In genomic region chr3:94441182-94441581, GRCm38 (mm10) we compare ENCODE assay signal across 11 mouse cellular contexts. TPM values are rescaled to one million over a fixed set of nuclear protein-coding genes. Genes with fewer than 3 reads are reported as not detected.
DNase-seq lines count a peak whose midpoint lies in the region; ATAC-seq and TF ChIP-seq lines count a peak whose summit lies in the region.
"Had no signal": no experiment of that assay in that cellular context is flagged by ENCODE, and none has a peak within 500 bp of the region (broad histone marks: within the 10 kb centered on the region; RNA-seq: fewer than 3 reads in every experiment).

No protein-coding gene starts in this region.

- ATAC-seq in frontal cortex, adult (ENCODE audit: low TSS enrichment) = peak; percentile 56; the same call in 1 of the 2 replicates
- ATAC-seq in liver, embryonic 14.5 days (ENCODE audit: insufficient read depth) = no peak
- no peak for ATAC-seq in liver, embryonic 12.5 days
- ATAC-seq: forebrain, embryonic 13.5 days had no signal

- TF ChIP-seq EP300 in liver, embryonic 14.5 days (IDR thresholded peaks at IDR 0.05; ENCODE audit: low read depth) = no peak

- no peak for DNase-seq in frontal cortex, postnatal 14 days (ENCODE audit: low spot score in 2 of 2)
- no peak for DNase-seq in liver, embryonic 14.5 days (ENCODE audit: low read depth in 3 of 3, low spot score in 3 of 3)
- peak; percentile 28 for DNase-seq in MEL-GATA-1-ER (ENCODE audit: extremely low read depth, low read depth)
- peak; percentile 39 for DNase-seq in lung, postnatal 36 days
- DNase-seq in adrenal gland, postnatal 10 days = no peak
- no peak for DNase-seq in gastrocnemius, adult 18-20 months (ENCODE audit: low spot score)

- no peaks in the 10 kb centered on the region for H3K27me3 ChIP-seq in liver, embryonic 14.5 days (ENCODE audit: control insufficient read depth, insufficient read depth, low read length)
- H3K27me3 ChIP-seq in liver, embryonic 12.5 days (replicated peaks) = peaks cover 16% of the 10 kb centered on the region

- no peak overlapping the region for H3K9ac ChIP-seq in liver, embryonic 14.5 days (replicated peaks)
- H3K9ac ChIP-seq in liver, embryonic 12.5 days = no peak overlapping the region
- H3K9ac ChIP-seq: forebrain, embryonic 13.5 days had no signal

- H3K9me3 ChIP-seq in liver, embryonic 14.5 days (ENCODE audit: control insufficient read depth, low read length) = no peaks in the 10 kb centered on the region
- no peaks in the 10 kb centered on the region for H3K9me3 ChIP-seq in liver, embryonic 12.5 days (replicated peaks)
- H3K9me3 ChIP-seq: forebrain, embryonic 13.5 days; hindbrain, embryonic 10.5 days had no signal

- peaks cover 8% of the 10 kb centered on the region for H3K36me3 ChIP-seq in liver, embryonic 14.5 days (replicated peaks; ENCODE audit: control insufficient read depth, insufficient read depth, low read depth)
- H3K36me3 ChIP-seq in liver, embryonic 12.5 days = peaks cover 18% of the 10 kb centered on the region

- peaks cover 3 to 4% of the 10 kb centered on the region in 2 experiments; a peak in 2 of 4 replicates for H3K4me1 ChIP-seq in liver, embryonic 14.5 days (replicated peaks; ENCODE audit: control insufficient read depth in 2 of 2, insufficient read depth in 2 of 2, low read length in 1 of 2)
- H3K4me1 ChIP-seq in liver, embryonic 12.5 days = peaks cover 16% of the 10 kb centered on the region

- no peak overlapping the region for H3K4me2 ChIP-seq in liver, embryonic 14.5 days (ENCODE audit: low read depth)
- H3K4me2 ChIP-seq in liver, embryonic 12.5 days = no peak overlapping the region
- H3K4me2 ChIP-seq: forebrain, embryonic 13.5 days had no signal

- no peak overlapping the region for H3K27ac ChIP-seq in liver, embryonic 14.5 days
- H3K27ac ChIP-seq in liver, embryonic 12.5 days = no peak overlapping the region
- H3K27ac ChIP-seq: forebrain, embryonic 13.5 days; hindbrain, embryonic 10.5 days had no signal

- 33% methylated on average over 3 of the region's 3 CpGs for WGBS in liver, embryonic 14.5 days (ENCODE audit: insufficient replicate concordance)
- WGBS in liver, embryonic 12.5 days (ENCODE audit: insufficient replicate concordance) = 30% methylated on average over 3 of the region's 3 CpGs

- H3K4me3 ChIP-seq in liver, embryonic 14.5 days (ENCODE audit: insufficient read depth in 1 of 2, low read depth in 2 of 2, low read length in 2 of 2) = no peak overlapping the region
- no peak overlapping the region for H3K4me3 ChIP-seq in liver, embryonic 12.5 days
- H3K4me3 ChIP-seq: forebrain, embryonic 13.5 days; hindbrain, embryonic 10.5 days had no signal

- TF ChIP-seq CTCF in liver, embryonic 14.5 days (IDR thresholded peaks at IDR 0.05; ENCODE audit: low read depth) = peak; percentile 23; the same call in 1 of the 2 replicates

RNA-seq across cellular contexts. Expression of gene Mrpl9, which starts 1.9 kb away (rescaled TPM):
- polyA plus RNA-seq in liver, embryonic 14.5 days (2012; rRNA removed) = 22.7 and 35.1 TPM in 2 replicates
- 33.3 and 35.2 TPM in 2 replicates for polyA plus RNA-seq in liver, embryonic 14.5 days (2014; fragmentation: Nextera tagmentation; extraction: Ambion mirVana)
- polyA plus RNA-seq in liver, embryonic 12.5 days (2016; fragmentation: Nextera tagmentation; extraction: Ambion mirVana) = 56.4 and 61.8 TPM in 2 replicates
- 10 to 100 TPM; 94.5 to 97.7 TPM for total RNA-seq in adrenal gland, postnatal 10 days (2021)
- total RNA-seq in gastrocnemius, adult 18-20 months (2021) = 10 to 100 TPM; 30.0 to 33.8 TPM

RNA-seq across cellular contexts. Expression of gene Oaz3, which starts 2.5 kb away (rescaled TPM):
- 0.02 TPM in 1 of 2 replicates, not detected in the other for polyA plus RNA-seq in liver, embryonic 14.5 days (2012; rRNA removed)
- polyA plus RNA-seq in liver, embryonic 14.5 days (2014; fragmentation: Nextera tagmentation; extraction: Ambion mirVana) = not detected in 2 replicates
- polyA plus RNA-seq in liver, embryonic 12.5 days (2016; fragmentation: Nextera tagmentation; extraction: Ambion mirVana) = 0.13 and 0.31 TPM in 2 replicates
- total RNA-seq in adrenal gland, postnatal 10 days (2021) = 1 to 10 TPM in 1 of 2 experiments, not detected in 1; 1.1 TPM
- total RNA-seq in gastrocnemius, adult 18-20 months (2021) = not detected
- total RNA-seq: left cerebral cortex, postnatal 14 days had no signal

RNA-seq across cellular contexts. Expression of gene Tdrkh, which starts 28.1 kb away (rescaled TPM):
- polyA plus RNA-seq in liver, embryonic 14.5 days (2012; rRNA removed) = 1.0 and 3.0 TPM in 2 replicates
- polyA plus RNA-seq in liver, embryonic 14.5 days (2014; fragmentation: Nextera tagmentation; extraction: Ambion mirVana) = 8.6 and 9.0 TPM in 2 replicates
- polyA plus RNA-seq in liver, embryonic 12.5 days (2016; fragmentation: Nextera tagmentation; extraction: Ambion mirVana) = 10.7 and 11.1 TPM in 2 replicates
- 10 to 100 TPM in 1 of 2 experiments, 1 to 10 TPM in 1; 9.7 to 12.1 TPM for total RNA-seq in adrenal gland, postnatal 10 days (2021)
- total RNA-seq in gastrocnemius, adult 18-20 months (2021) = 1 to 10 TPM; 5.2 to 7.0 TPM

RNA-seq across cellular contexts. Expression of gene Celf3, which starts 36.9 kb away (rescaled TPM):
- polyA plus RNA-seq in liver, embryonic 14.5 days (2012; rRNA removed) = 0.07 and 0.79 TPM in 2 replicates
- not detected in 2 replicates for polyA plus RNA-seq in liver, embryonic 14.5 days (2014; fragmentation: Nextera tagmentation; extraction: Ambion mirVana)
- 0.22 and 0.44 TPM in 2 replicates for polyA plus RNA-seq in liver, embryonic 12.5 days (2016; fragmentation: Nextera tagmentation; extraction: Ambion mirVana)
- 10 to 100 TPM; 17.0 to 30.7 TPM for total RNA-seq in adrenal gland, postnatal 10 days (2021)
- total RNA-seq in gastrocnemius, adult 18-20 months (2021) = not detected

RNA-seq across cellular contexts. Expression of gene Riiad1, which starts 39.0 kb away (rescaled TPM):
- not detected in 2 replicates for polyA plus RNA-seq in liver, embryonic 14.5 days (2012; rRNA removed)
- polyA plus RNA-seq in liver, embryonic 14.5 days (2014; fragmentation: Nextera tagmentation; extraction: Ambion mirVana) = not detected in 2 replicates
- not detected in 2 replicates for polyA plus RNA-seq in liver, embryonic 12.5 days (2016; fragmentation: Nextera tagmentation; extraction: Ambion mirVana)
- 1 to 10 TPM; 3.2 to 5.2 TPM for total RNA-seq in adrenal gland, postnatal 10 days (2021)
- 10 to 100 TPM; 12.9 to 13.0 TPM for total RNA-seq in gastrocnemius, adult 18-20 months (2021)

Comparison
In these comparisons a context has a peak if more than half of its experiments do, and no peak if none do; other contexts are left out.
1. DNase-seq: peak in MEL-GATA-1-ER (single experiment) and lung, postnatal 36 days (single experiment); none in frontal cortex, postnatal 14 days (0 of 2), liver, embryonic 14.5 days (0 of 3), adrenal gland, postnatal 10 days (single experiment) and gastrocnemius, adult 18-20 months (single experiment).